Mouse (Mus musculus) c-Kit-positive CD71-positive TER-119-positive erythroid progenitor cells, embryonic 14.5 days (primary cell): ENCODE measurements around the gene Pole4.

Source experiments
- DNase-seq: peaks from one replicate; pipeline ENCODE4 v3.0.0-alpha.2; 2013; ENCODE audit warnings: low spot score

Pole4 gene

DNA sequence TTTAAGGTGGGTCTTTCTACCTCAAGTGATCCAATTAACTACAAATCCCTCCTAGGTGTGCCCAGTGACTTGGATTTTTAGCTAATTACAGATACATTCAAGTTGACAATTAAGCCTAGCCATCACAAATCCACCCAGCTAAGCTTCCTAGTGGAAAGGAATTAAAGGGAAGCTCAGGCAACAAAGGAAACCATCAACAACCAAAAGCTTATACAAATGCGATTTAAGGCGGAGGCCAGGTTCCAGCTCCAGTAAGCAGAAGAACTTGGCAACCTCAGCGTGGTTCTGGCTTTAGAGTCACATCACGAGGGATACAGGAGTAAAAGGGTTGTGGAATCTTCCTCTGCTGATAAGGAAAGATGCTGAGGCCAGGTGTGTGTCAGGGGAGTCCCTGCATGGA lies 92.0 kb downstream of the Pole4 start:
- DNase-seq = no peak

DNA sequence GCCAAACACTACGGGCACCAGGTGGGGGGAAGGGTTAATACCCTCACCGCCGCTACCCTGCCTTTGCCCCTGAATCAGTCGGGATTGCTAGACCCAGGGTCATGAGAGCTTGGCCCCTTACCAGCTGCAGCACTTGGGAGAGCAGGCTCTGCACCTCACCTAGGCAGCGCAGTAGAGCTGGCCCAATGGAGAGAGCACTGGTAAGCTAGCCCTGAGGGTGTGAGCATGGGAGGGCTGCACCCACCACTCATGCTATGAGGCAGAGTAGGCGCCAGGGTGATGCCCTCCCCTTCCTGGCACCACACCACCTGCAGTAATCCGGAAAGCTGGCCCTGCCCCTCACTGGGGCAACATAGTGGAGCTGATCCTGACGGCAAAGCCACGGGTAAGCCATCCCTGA lies 94.1 kb downstream of the Pole4 start:
- no peak for DNase-seq

GRCm38 (mm10) chr6:82609339-82609926 lies 95.7 kb downstream of the Pole4 start:
- no peak for DNase-seq

GRCm38 (mm10) chr6:82608756-82609155 lies 96.4 kb downstream of the Pole4 start:
- no peak for DNase-seq

GRCm38 (mm10) chr6:82604791-82605190 lies 100.4 kb downstream of the Pole4 start:
- DNase-seq = no peak

DNA sequence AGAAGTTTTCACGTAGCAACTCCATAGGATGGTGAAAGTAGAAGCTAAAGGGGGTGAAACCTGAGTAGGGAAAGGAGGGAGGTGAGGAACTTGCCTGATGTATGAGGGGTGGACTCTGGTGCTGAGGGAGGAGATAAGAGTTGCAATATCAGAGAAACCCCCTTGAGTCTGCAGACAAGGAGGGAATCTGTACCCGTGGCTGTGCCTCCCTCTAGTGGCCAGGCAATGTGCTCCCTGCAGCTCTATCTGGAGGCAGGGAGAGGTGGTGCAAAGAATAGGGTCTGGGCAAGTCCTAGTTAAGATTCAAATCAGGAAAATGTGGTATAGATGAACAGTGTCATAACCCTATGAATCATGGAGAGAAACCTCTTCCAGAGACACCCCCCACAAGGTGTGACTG lies 101.5 kb downstream of the Pole4 start:
- DNase-seq = peak; percentile 23

GRCm38 (mm10) chr6:82603228-82603627 lies 101.9 kb downstream of the Pole4 start:
- DNase-seq = no peak

- DNase-seq = no peak
These were observed 109.6 kb downstream of the Pole4 start for GRCm38 (mm10) chr6:82595461-82596090.

DNA sequence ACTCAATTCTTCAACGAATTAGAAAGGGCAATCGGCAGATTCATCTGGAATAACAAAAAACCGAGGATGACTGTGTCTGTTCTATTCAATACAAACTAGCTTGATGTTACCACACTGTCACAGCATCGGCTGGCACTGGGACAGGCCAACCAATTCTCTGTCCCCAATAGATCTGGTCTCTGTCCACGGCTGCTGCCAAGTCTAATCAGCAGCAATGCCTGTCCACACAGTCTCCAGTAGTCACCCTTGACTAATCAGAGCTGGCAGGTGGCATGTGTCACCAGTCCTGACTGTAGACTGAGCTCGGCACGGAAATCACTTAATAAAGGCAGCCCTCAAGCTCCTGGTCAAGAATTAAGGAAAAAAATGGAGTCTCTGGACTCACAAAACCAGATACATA lies 115.8 kb downstream of the Pole4 start:
- DNase-seq = no peak

- DNase-seq = no peak
These were observed 119.8 kb downstream of the Pole4 start for GRCm38 (mm10) chr6:82585396-82585795.

GRCm38 (mm10) chr6:82575445-82575844 lies 129.7 kb downstream of the Pole4 start:
- DNase-seq = peak; percentile 77
